Mouse (Mus musculus) adipose tissue, adult 10 weeks (tissue): ENCODE measurements around the gene Vmn1r225. TPM values are rescaled to one million over a fixed set of nuclear protein-coding genes. Genes with fewer than 3 reads are reported as not detected.

ENCODE experiments used
- polyA plus RNA-seq: library from polyadenylated mRNA; stranded (reverse); fragments of 350-450 nt; fragmentation: Illumina TruSeq; extraction: RNeasy Lipid Tissue Mini Kit (QIAGEN cat#74804); gene quantifications from one replicate; pipeline ENCODE4 v1.2.3, GENCODE M21; 2014; ENCODE audit warnings: low read depth, low replicate concordance

Vmn1r225 gene
- polyA plus RNA-seq = not detected

DNA sequence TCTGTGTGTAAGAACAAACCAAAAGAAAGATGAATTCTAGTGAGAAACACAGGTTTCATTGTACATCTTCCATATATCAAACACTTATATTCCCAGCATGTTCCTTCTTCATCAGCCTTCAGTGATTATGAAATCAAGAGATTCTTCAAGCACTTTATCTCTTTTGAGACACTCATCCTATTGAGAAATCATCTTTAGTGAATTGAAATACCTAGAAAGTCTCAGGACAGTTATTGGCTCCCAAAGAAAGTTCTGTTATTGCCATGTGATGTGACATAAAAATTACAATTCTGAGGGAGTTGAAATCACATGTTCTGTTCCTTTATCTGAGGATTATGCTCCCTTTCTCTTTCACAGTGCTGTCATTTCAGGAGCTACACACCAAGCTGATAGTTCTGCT, at the start of gene Vmn1r225:
Vmn1r225 (plus strand) TSS at position 301 of the 400 bp plus-strand sequence.

DNA sequence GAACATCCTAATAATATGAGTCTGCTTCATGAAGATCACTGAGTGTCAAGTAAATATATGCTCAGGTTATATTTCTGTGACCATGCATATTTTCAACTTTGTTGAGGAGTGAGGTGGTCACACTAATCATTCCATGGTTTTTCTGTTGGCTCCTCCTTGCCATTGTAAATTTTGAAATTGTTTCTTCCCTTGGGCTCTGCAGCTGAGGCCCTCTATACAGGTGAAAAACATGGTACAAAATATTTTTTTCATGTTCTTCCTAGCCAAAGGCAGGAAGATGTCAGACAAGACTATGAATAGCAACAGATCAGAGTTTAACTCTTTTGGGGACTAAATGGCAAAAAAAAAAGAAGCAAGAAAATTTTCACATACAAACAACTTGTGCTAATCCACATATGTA, 16.7 kb upstream of the Vmn1r225 start, which contains the start of gene Vmn2r108:
Vmn2r108 (minus strand) TSS at position 101 of the 400 bp plus-strand sequence.

Other genes starting within 250 kb of the Vmn1r225 start
- not detected for gene Vmn2r106, start 212.6 kb upstream of the Vmn1r225 start, polyA plus RNA-seq
- not detected for gene Vmn2r107, start 152.9 kb upstream of the Vmn1r225 start, polyA plus RNA-seq
- gene Vmn1r224, start 84.0 kb upstream of the Vmn1r225 start, polyA plus RNA-seq = not detected
- gene Vmn2r108, start 16.8 kb upstream of the Vmn1r225 start, polyA plus RNA-seq = not detected
- gene Vmn2r109, start 66.6 kb downstream of the Vmn1r225 start, polyA plus RNA-seq = not detected
- not detected for gene Vmn2r110, start 98.3 kb downstream of the Vmn1r225 start, polyA plus RNA-seq
- gene Fpr-rs3, start 126.7 kb downstream of the Vmn1r225 start, polyA plus RNA-seq = not detected
- not detected for gene Vmn1r226, start 184.7 kb downstream of the Vmn1r225 start, polyA plus RNA-seq
- gene Vmn1r227, start 231.7 kb downstream of the Vmn1r225 start, polyA plus RNA-seq = not detected